Mouse (Mus musculus): ENCODE measurements around the gene Wfdc18.

Gene Wfdc18

DNA sequence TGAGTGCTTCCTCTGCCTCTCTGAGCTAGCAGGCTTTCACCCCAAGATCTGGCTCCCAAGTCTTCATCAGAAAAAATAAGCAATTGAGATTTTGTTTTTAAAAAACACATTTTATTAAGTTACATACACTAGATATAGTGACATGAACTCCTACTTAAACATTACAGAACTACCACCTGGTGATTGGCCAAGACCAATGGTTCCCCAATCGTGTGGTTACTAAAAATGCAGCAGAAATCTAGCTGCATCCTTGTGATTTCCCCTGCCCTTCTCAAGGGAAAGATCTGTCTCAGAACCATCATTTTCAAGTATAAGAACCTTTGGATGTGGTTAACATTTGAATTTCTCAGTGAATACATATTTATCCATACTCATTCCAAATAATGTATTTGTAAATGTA lies 25.4 kb downstream of the Wfdc18 start:
- no peak for TF ChIP-seq GATA4 (IDR thresholded peaks at IDR 0.05; ENCODE audit: insufficient replicate concordance, low read length)

GRCm38 (mm10) chr11:83735881-83736280 lies 27.1 kb downstream of the Wfdc18 start:
- no peak for TF ChIP-seq GATA4 (IDR thresholded peaks at IDR 0.05; ENCODE audit: insufficient replicate concordance, low read length)

GRCm38 (mm10) chr11:83737109-83737558 lies 28.3 kb downstream of the Wfdc18 start:
- no peak for TF ChIP-seq GATA4 (IDR thresholded peaks at IDR 0.05; ENCODE audit: insufficient replicate concordance, low read length)

- TF ChIP-seq GATA4 (IDR thresholded peaks at IDR 0.05; ENCODE audit: insufficient replicate concordance, low read length): no peak
These were observed 30.4 kb downstream of the Wfdc18 start for GRCm38 (mm10) chr11:83739241-83739640.

GRCm38 (mm10) chr11:83740443-83740991 lies 31.7 kb downstream of the Wfdc18 start:
- no peak for TF ChIP-seq GATA4 (IDR thresholded peaks at IDR 0.05; ENCODE audit: insufficient replicate concordance, low read length)

- peak; percentile 88; the same call in 1 of the 2 replicates for TF ChIP-seq GATA4 (IDR thresholded peaks at IDR 0.05; ENCODE audit: insufficient replicate concordance, low read length)
These were observed 33.0 kb downstream of the Wfdc18 start for GRCm38 (mm10) chr11:83741841-83742240.

- no peak for TF ChIP-seq GATA4 (IDR thresholded peaks at IDR 0.05; ENCODE audit: insufficient replicate concordance, low read length)
These were observed 34.0 kb downstream of the Wfdc18 start for GRCm38 (mm10) chr11:83742731-83743355.

GRCm38 (mm10) chr11:83743525-83743924 lies 34.7 kb downstream of the Wfdc18 start:
- TF ChIP-seq GATA4 (IDR thresholded peaks at IDR 0.05; ENCODE audit: insufficient replicate concordance, low read length): no peak

GRCm38 (mm10) chr11:83746152-83746551 lies 37.3 kb downstream of the Wfdc18 start:
- TF ChIP-seq GATA4 (IDR thresholded peaks at IDR 0.05; ENCODE audit: insufficient replicate concordance, low read length): no peak

DNA sequence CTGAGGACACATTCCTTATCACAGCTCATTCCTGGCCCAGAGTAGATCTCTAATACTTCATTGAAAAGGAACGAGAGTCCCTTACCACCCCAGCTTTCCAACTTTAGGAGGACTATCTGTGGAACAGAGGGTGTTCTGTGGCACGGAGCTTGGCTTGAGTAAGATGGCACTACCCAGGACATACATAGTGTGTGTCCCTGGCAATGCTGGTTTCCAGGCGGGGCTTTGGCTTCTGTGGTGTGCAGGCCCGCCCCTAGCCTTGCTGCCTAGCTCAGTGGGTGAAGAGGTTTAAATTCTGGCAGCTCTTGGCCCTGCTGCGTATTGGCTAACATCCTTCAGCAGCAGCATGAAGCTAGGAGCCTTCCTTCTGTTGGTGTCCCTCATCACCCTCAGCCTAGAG lies 37.9 kb downstream of the Wfdc18 start, which contains the start of gene Wfdc21:
Gene Wfdc21 (plus strand): TSS at position 260 of the 400 bp plus-strand sequence.
- no peak for TF ChIP-seq GATA4 (IDR thresholded peaks at IDR 0.05; ENCODE audit: insufficient replicate concordance, low read length)

DNA sequence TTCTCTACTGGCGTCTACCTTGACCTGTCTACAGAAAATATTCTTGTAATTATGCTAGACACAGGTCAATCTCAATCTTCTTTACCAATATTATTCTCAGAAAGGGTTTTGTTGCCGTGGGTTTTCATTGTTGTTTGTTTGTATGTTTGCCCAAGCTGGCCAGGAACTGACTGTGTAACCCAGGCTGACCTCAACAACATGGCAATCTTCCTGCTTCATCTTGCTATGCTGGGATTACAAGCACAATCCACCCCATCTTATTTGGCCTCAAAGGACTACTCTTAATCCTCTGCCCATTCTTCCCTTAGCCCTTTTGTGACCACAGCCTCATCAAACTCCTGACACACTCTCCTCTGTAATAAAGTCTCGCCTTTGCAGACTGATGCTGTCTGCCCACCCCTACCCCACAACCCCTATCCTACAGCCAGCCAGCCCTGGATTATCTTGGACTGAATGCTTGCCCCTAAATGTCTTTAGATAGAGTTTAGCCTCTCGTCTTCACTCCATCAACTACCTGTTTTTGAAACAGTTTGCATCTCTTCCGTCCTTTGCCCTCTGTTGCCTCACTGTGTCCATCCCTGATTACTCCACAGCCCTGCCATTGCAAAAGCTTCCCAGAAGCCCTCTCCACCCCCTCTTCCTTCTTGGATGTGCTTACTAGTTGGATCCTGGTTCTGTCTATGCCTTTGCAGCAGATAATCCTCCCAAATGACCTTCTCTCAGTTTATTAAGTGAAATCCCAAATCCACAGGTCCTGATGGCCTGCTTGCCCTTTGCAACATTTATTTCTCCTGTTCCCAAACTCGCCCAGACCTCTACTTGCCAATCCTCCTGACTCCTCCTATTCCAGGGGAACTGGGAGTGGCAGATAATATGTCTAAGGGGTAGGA lies 38.8 kb downstream of the Wfdc18 start:
- no peak for TF ChIP-seq GATA4 (IDR thresholded peaks at IDR 0.05; ENCODE audit: insufficient replicate concordance, low read length)

DNA sequence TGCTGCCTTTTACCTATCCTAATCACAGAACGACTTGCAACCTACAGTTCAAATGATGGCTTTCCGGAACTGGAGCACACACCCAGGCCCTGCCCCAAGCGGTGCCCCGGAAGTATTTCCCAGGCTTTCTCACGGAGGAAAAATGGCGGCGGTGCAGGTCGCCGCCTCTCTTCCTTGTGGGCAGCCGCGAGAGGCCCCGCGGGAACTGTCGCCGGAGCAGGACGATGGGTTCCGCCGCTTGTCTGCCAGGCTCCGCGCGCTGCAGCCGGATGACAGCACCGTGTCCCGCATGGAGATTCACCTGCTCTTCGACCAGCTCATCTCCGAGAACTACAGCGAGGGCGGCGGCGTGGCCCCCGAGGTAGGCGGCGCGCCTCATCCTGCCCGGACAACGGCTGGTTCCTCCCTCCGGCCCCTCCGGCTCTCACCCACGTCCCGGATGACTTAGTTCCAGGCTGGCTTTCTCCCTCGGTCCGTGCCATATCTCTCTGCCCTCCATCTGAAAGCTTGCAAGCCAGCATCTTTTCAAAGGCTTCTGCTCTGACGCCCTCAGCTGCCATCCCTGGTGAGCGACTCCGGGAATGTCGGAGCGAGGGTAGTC lies 44.9 kb downstream of the Wfdc18 start, which contains the start of gene Heatr6:
Gene Heatr6 (plus strand): TSS at position 116 of the 601 bp plus-strand sequence.
- TF ChIP-seq GATA4 (IDR thresholded peaks at IDR 0.05; ENCODE audit: insufficient replicate concordance, low read length): no peak; the same call in 1 of the 2 replicates

- TF ChIP-seq GATA4 (IDR thresholded peaks at IDR 0.05; ENCODE audit: insufficient replicate concordance, low read length): no peak
These were observed 45.4 kb downstream of the Wfdc18 start for GRCm38 (mm10) chr11:83754227-83754626.

Data from liver, adult (tissue).